Mouse (Mus musculus): ENCODE measurements around the gene Sox13. TPM values are rescaled to one million over a fixed set of nuclear protein-coding genes. Genes with fewer than 3 reads are reported as not detected.

Gene Sox13
- total and polyA plus RNA-seq, 3 experiments = 0.34 to 1.4 (median 0.90) TPM

DNA sequence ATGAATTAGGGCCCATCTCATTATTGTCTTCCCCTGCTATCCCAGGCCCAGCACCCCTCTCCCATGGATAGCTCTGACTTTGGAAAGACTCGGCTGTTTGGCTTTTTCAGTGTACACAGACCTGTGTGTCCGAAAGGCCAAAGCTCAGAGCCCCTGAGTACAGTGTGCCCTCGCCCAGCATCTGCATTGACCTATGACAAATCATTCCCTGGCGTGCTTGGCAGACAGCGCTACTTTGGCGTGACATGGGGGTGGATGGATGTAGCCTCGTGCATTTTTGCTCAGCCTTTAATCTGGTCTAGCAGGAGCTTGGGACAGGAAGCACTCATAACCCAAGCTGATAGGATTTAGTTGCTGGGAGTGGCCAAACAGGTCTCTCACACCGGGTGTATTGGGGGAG, 52.1 kb downstream of the Sox13 start:
- peaks cover 2% of the 10 kb centered on the region for H3K9me3 ChIP-seq (replicated peaks; ENCODE audit: low read length)
- H3K4me2 ChIP-seq (ENCODE audit: insufficient read depth, low read depth, poor library complexity, severe bottlenecking) = no peak overlapping the region
- H3K9ac ChIP-seq (ENCODE audit: insufficient read depth, low read depth) = no peak overlapping the region
- H3K27me3 ChIP-seq (replicated peaks) = peaks cover 97% of the 10 kb centered on the region
- in situ Hi-C loops (cut with MboI; ENCODE audit: low pct_ligation_motif_present, low pct_unique_long_range_greater_than_20kb, low sequenced_read_pairs) (loop anchor here (25.0 kb wide), 1 partner anchor 335 kb away; the partner anchor contains the start of genes Mdm4 and Pik3c2b), dilution Hi-C loops (cut with MboI; ENCODE audit: extremely low pct_ligation_motif_present, extremely low pct_unique_long_range_greater_than_20kb, low sequenced_read_pairs) (no loop called here)
- no peaks in the 10 kb centered on the region for H3K79me2 ChIP-seq (replicated peaks; ENCODE audit: control insufficient read depth, extremely low read depth, insufficient read depth, poor library complexity, severe bottlenecking)
- TF ChIP-seq SMC3 (IDR thresholded peaks at IDR 0.05; ENCODE audit: low read depth, low read length) = no peak
- no peak for TF ChIP-seq CHD2 (IDR thresholded peaks at IDR 0.05; ENCODE audit: low read length)
- no peak for TF ChIP-seq PAX5 (IDR thresholded peaks at IDR 0.05; ENCODE audit: low read length)
- no peak for TF ChIP-seq MXI1 (IDR thresholded peaks at IDR 0.05; ENCODE audit: low read depth, low read length)
- TF ChIP-seq NELFE (IDR thresholded peaks at IDR 0.05; ENCODE audit: low read depth, low read length) = no peak
- no peak for TF ChIP-seq TBP (conservative IDR thresholded peaks at IDR 0.05; ENCODE audit: low read depth, low read length)
- TF ChIP-seq POLR2A (IDR thresholded peaks at IDR 0.05; ENCODE audit: low read depth, low read length) = no peak
- no peak for TF ChIP-seq RAD21 (IDR thresholded peaks at IDR 0.05; ENCODE audit: low read depth, low read length)
- no peak for TF ChIP-seq ZC3H11A (IDR thresholded peaks at IDR 0.05; ENCODE audit: low read depth, low read length)
- TF ChIP-seq NRF1 (IDR thresholded peaks at IDR 0.05; ENCODE audit: low read depth, low read length) = no peak
- no peak for TF ChIP-seq IRF4 (IDR thresholded peaks at IDR 0.05; ENCODE audit: low read depth, low read length)
- no peak for TF ChIP-seq TCF12 (IDR thresholded peaks at IDR 0.05; ENCODE audit: low read depth, low read length)
- TF ChIP-seq POLR2AphosphoS2 (IDR thresholded peaks at IDR 0.05; ENCODE audit: low read depth, low read length) = no peak
- no peak for TF ChIP-seq ZMIZ1 (IDR thresholded peaks at IDR 0.05; ENCODE audit: low read depth, low read length)
- no peak for DNase-seq (ENCODE audit: extremely low read depth)
- no peak overlapping the region for H3K4me3 ChIP-seq (replicated peaks in 1 of 3; ENCODE audit: low read depth in 2 of 3, low read length in 2 of 3, poor library complexity in 1 of 3)
- H3K27ac ChIP-seq (ENCODE audit: insufficient read depth, low read depth) = no peak overlapping the region
- peaks cover 4 to 15% of the 10 kb centered on the region in 2 experiments; a peak in 3 of 4 replicates for H3K4me1 ChIP-seq (ENCODE audit: control insufficient read depth in 1 of 2, insufficient read depth in 2 of 2)
- H3K36me3 ChIP-seq (replicated peaks in 1 of 2; ENCODE audit: control insufficient read depth in 1 of 2, insufficient read depth in 1 of 2, low read length in 1 of 2) = no peaks in the 10 kb centered on the region

DNA sequence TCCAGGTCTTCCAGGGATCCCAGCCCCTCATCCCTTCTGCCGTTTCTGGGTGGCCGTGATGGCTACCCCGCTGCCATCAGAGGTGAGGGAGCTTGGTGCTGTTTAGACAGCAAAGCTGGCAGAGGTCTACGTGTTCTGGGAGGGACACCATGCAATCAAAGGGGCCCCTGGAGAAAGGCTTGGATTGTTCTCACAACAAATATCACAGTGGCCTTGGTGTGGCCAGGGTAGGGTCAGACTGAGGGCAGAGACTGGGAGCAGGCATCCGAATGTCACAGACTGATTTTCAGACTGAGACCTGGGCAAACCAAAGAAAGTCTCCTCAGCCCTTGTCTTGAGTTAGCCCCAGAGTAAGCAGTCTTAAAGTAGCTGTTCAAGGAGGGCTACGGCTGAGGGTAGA, 52.7 kb downstream of the Sox13 start:
- dilution Hi-C loops (cut with MboI; ENCODE audit: extremely low pct_ligation_motif_present, extremely low pct_unique_long_range_greater_than_20kb, low sequenced_read_pairs) = no loop called here
- DNase-seq (ENCODE audit: extremely low read depth) = no peak
- Histone ChIP-seq H3K36me3 (replicated peaks in 1 of 2; ENCODE audit: control insufficient read depth in 1 of 2, insufficient read depth in 1 of 2, low read length in 1 of 2) (no peaks in the 10 kb centered on the region), H3K27me3 (replicated peaks) (peaks cover 95% of the 10 kb centered on the region), H3K9ac (ENCODE audit: insufficient read depth, low read depth) (no peak overlapping the region), H3K79me2 (replicated peaks; ENCODE audit: control insufficient read depth, extremely low read depth, insufficient read depth, poor library complexity, severe bottlenecking) (no peaks in the 10 kb centered on the region), H3K4me1 (ENCODE audit: control insufficient read depth in 1 of 2, insufficient read depth in 2 of 2) (peaks cover 4 to 15% of the 10 kb centered on the region in 2 experiments; a peak in 3 of 4 replicates), H3K9me3 (replicated peaks; ENCODE audit: low read length) (no peaks in the 10 kb centered on the region), H3K4me2 (ENCODE audit: insufficient read depth, low read depth, poor library complexity, severe bottlenecking) (no peak overlapping the region), H3K4me3 (replicated peaks in 1 of 3; ENCODE audit: low read depth in 2 of 3, low read length in 2 of 3, poor library complexity in 1 of 3) (no peak overlapping the region), H3K27ac (ENCODE audit: insufficient read depth, low read depth) (no peak overlapping the region)
- in situ Hi-C loops (cut with MboI; ENCODE audit: low pct_ligation_motif_present, low pct_unique_long_range_greater_than_20kb, low sequenced_read_pairs) = loop anchor here (25.0 kb wide), 1 partner anchor 334 kb away; the partner anchor contains the start of genes Mdm4 and Pik3c2b
- no peak for TF ChIP-seq KAT2A (IDR thresholded peaks at IDR 0.05; ENCODE audit: insufficient replicate concordance, low read length)
- no peak for TF ChIP-seq JUND (conservative IDR thresholded peaks at IDR 0.05; ENCODE audit: low read depth, low read length)
- TF ChIP-seq RAD21 (IDR thresholded peaks at IDR 0.05; ENCODE audit: low read depth, low read length) = no peak
- no peak for TF ChIP-seq HCFC1 (IDR thresholded peaks at IDR 0.05; ENCODE audit: low read depth, low read length)
- no peak for TF ChIP-seq SIN3A (IDR thresholded peaks at IDR 0.05; ENCODE audit: low read length)
- no peak for TF ChIP-seq TBP (conservative IDR thresholded peaks at IDR 0.05; ENCODE audit: low read depth, low read length)
- TF ChIP-seq CHD1 (IDR thresholded peaks at IDR 0.05; ENCODE audit: low read depth, low read length) = no peak
- TF ChIP-seq ZMIZ1 (IDR thresholded peaks at IDR 0.05; ENCODE audit: low read depth, low read length) = no peak
- no peak for TF ChIP-seq POLR2AphosphoS2 (IDR thresholded peaks at IDR 0.05; ENCODE audit: low read depth, low read length)
- TF ChIP-seq MEF2A (IDR thresholded peaks at IDR 0.05; ENCODE audit: borderline replicate concordance, low read depth, low read length) = no peak
- no peak for TF ChIP-seq MAFK (IDR thresholded peaks at IDR 0.05; ENCODE audit: insufficient replicate concordance, low read length)
- no peak for TF ChIP-seq SMC3 (IDR thresholded peaks at IDR 0.05; ENCODE audit: low read depth, low read length)
- no peak for TF ChIP-seq CHD2 (IDR thresholded peaks at IDR 0.05; ENCODE audit: low read length)
- no peak for TF ChIP-seq MYC (IDR thresholded peaks at IDR 0.05; ENCODE audit: low read depth, low read length)
- TF ChIP-seq GABPA (IDR thresholded peaks at IDR 0.05; ENCODE audit: insufficient replicate concordance, low read depth, low read length) = no peak
- no peak for TF ChIP-seq NELFE (IDR thresholded peaks at IDR 0.05; ENCODE audit: low read depth, low read length)

All from CH12.LX (cell line).